Mouse (Mus musculus): ENCODE data around the gene Gm44973.
A peak's percentile ranks its signal among the peaks of the same experiment; 100 is the strongest.
"Not testable (repeated sequence)": the region's sequence is repeated elsewhere in the genome, so short reads cannot be mapped to it uniquely, and the experiment has no call there.

Gene Gm44973

GRCm38 (mm10) chr7:5016920-5017319 lies 1.6 kb downstream of the Gm44973 start:
- DNase-seq (ENCODE audit: low spot score): no peak

GRCm38 (mm10) chr7:5017352-5017751 lies 2.1 kb downstream of the Gm44973 start:
- no peak for DNase-seq (ENCODE audit: low spot score)

GRCm38 (mm10) chr7:5017931-5018330 lies 2.6 kb downstream of the Gm44973 start:
- DNase-seq (ENCODE audit: low spot score): no peak

GRCm38 (mm10) chr7:5019576-5019975 lies 4.3 kb downstream of the Gm44973 start:
- DNase-seq (ENCODE audit: low spot score): not testable (repeated sequence)

- peak; percentile 94 for DNase-seq (ENCODE audit: low spot score)
Measured at GRCm38 (mm10) chr7:5020000-5020681, 4.8 kb downstream of the Gm44973 start, which contains the start of the genes Zfp865 and Ccdc106. Gene Zfp865 (plus strand): TSS chr7:5020376. Gene Ccdc106 (plus strand): TSS chr7:5020553.

GRCm38 (mm10) chr7:5020685-5021084 lies 5.4 kb downstream of the Gm44973 start:
- peak; percentile 31 for DNase-seq (ENCODE audit: low spot score)

DNA sequence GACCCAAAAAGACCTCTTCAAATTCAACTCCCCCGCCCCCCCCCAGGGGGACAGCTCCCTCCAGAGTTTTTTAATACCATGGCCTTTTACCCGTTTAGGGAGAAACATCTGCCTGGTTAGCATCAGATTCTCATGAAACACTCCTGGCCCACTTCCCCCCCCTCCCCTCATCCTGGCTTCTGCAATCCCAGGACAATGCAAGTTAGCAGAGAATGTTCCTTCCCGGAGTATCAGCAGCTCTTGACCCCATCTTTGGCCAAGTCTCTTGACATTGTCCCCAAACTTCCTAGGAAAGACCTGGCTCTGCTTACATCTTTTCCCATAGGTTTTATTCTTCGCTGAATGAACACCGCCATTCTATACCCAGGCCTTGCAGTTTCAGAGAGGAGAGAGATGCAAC lies 5.9 kb downstream of the Gm44973 start:
- no peak for DNase-seq (ENCODE audit: low spot score)

DNA sequence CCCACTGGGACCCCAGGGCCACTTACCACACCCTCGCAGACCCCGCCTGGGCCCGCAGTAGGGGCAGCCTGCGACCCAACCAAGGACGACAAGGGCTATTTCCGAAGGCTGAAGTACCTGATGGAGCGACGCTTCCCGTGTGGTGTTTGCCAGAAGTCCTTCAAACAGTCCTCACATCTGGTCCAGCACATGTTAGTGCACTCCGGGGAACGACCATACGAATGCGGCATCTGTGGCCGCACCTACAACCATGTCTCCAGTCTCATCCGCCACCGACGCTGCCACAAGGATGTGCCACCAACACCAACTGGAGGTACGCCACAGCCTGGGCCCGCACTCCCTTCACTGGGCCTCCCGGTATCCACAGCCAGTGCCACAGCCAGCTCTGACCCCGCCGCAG lies 14.2 kb downstream of the Gm44973 start:
- DNase-seq (ENCODE audit: low spot score): no peak

- DNase-seq (ENCODE audit: low spot score): no peak
Measured at GRCm38 (mm10) chr7:5029946-5030345, 14.7 kb downstream of the Gm44973 start.

- no peak for DNase-seq (ENCODE audit: low spot score)
Measured at GRCm38 (mm10) chr7:5030554-5031275, 15.4 kb downstream of the Gm44973 start.

DNA sequence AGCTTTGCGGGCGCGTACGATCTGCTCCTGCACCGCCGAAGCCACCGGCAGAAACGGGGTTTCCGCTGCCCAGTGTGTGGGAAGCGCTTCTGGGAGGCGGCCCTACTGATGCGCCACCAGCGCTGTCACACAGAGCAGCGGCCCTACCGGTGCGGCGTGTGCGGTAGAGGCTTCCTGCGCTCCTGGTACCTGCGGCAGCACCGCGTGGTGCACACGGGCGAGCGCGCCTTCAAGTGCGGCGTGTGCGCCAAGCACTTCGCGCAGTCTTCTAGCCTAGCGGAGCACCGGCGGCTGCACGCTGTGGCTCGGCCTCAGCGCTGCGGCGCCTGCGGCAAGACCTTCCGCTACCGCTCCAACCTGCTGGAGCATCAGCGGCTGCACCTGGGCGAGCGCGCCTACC lies 16.2 kb downstream of the Gm44973 start:
- DNase-seq (ENCODE audit: low spot score): no peak

GRCm38 (mm10) chr7:5033818-5034217 lies 18.5 kb downstream of the Gm44973 start, which contains the start of gene 4632433K11Rik:
Gene 4632433K11Rik (plus strand): TSS chr7:5034118.
- no peak for DNase-seq (ENCODE audit: low spot score)

GRCm38 (mm10) chr7:5035628-5036027 lies 20.3 kb downstream of the Gm44973 start:
- no peak for DNase-seq (ENCODE audit: low spot score)

- no peak for DNase-seq (ENCODE audit: low spot score)
Measured at GRCm38 (mm10) chr7:5036136-5036535, 20.8 kb downstream of the Gm44973 start.

- DNase-seq (ENCODE audit: low spot score): no peak
Measured at GRCm38 (mm10) chr7:5037026-5037425, 21.7 kb downstream of the Gm44973 start.

- no peak for DNase-seq (ENCODE audit: low spot score)
Measured at GRCm38 (mm10) chr7:5037467-5037866, 22.2 kb downstream of the Gm44973 start.

DNA sequence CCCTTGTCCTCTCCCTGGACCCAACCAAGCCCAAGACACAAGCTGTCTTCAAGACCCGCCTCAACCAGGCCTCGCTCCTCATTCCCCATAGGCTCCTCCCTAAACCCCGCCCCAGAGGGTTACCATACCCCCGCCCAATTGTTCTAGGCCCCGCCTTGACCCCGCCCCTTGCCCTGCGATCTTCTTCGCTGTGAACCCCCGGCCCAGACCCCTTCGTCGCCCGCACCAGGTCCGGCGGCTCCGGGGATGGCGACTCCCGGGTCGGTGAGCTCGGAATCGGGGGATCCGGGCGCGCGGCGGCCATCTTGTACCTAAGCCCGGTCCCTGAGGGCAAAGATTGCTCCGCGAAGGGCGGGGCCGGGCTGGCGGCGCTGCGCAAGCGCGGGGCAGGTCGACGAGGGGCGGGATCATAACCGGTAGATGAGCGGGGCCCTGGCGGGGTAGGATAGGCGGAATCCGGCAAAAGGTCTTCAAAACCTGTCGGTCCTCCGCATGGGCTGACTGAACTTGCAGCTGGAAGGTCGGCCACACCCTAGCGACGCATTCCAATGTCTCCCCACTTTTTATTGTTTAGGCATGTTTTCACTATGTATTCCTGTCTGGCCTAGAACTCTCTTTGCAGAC lies 22.9 kb downstream of the Gm44973 start, which contains the start of gene Zfp784:
Zfp784 (minus strand) TSS at position 338 of the 624 bp plus-strand sequence.
- DNase-seq (ENCODE audit: low spot score): peak; percentile 94

DNA sequence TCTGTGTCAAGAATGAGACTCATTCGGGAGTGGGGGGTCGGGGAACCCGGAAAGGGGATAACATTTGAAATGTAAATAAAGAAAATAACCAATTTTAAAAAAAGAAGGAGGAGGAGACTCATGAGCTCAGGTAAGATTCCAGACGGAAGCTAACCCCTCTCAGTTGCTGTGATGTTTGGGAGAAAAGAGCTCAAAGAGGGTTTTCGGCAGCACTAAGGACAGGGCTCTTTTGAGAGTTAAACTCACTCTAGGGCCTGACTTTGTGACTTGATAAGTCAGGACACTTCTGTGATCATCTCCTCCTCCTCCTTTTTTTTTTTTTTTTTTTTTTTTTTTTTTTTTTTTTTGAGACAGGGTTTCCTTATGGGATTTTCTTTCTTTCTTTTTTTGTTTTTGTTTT lies 23.6 kb downstream of the Gm44973 start:
- DNase-seq (ENCODE audit: low spot score): no peak

- no peak for DNase-seq (ENCODE audit: low spot score)
Measured at GRCm38 (mm10) chr7:5044981-5045380, 29.7 kb downstream of the Gm44973 start.

GRCm38 (mm10) chr7:5046112-5046511 lies 30.8 kb downstream of the Gm44973 start:
- DNase-seq (ENCODE audit: low spot score): no peak

GRCm38 (mm10) chr7:5047313-5047712 lies 32.0 kb downstream of the Gm44973 start:
- no peak for DNase-seq (ENCODE audit: low spot score)

All from urinary bladder, postnatal 25 days (tissue).